ENCODE assay signal across 8 mouse cellular contexts in genomic region chr2:125247962-125248235, GRCm38 (mm10). TPM values are rescaled to one million over a fixed set of nuclear protein-coding genes. Genes with fewer than 3 reads are reported as not detected.
DNase-seq lines count a peak whose midpoint lies in the region; ATAC-seq lines count a peak whose summit lies in the region.

No protein-coding gene starts in this region.

- peak overlapping the region; percentile 83 for H3K4me3 ChIP-seq in kidney, embryonic 15.5 days (replicated peaks)
- peak overlapping the region; percentile 70 for H3K4me3 ChIP-seq in hindbrain, embryonic 12.5 days
- H3K4me3 ChIP-seq in midbrain, embryonic 14.5 days (replicated peaks; ENCODE audit: low read depth, low read length), result peak overlapping the region; percentile 70

- ATAC-seq in kidney, embryonic 15.5 days (replicated peaks; ENCODE audit: low FRiP score), result peak; percentile 7; the same call in 1 of the 2 replicates
- ATAC-seq in hindbrain, embryonic 12.5 days (ENCODE audit: low FRiP score), result no peak
- ATAC-seq in midbrain, embryonic 14.5 days (ENCODE audit: low FRiP score, low TSS enrichment), result no peak; the same call in 1 of the 2 replicates

- DNase-seq in kidney, adult 8-10 months, result no peak
- DNase-seq in adipocyte (ENCODE audit: low spot score), result peak; percentile 43
- no peak for DNase-seq in midbrain, embryonic 14.5 days
- no peak for DNase-seq in left cerebral cortex, postnatal 10 days (ENCODE audit: extremely low spot score in 1 of 2, low spot score in 2 of 2)
- no peak for DNase-seq in embryo, embryonic 10 days (ENCODE audit: low spot score)
- no peak for DNase-seq in kidney, postnatal 36 days

- H3K27ac ChIP-seq in kidney, embryonic 15.5 days, result peak overlapping the region; percentile 96
- peak overlapping the region; percentile 89 for H3K27ac ChIP-seq in hindbrain, embryonic 12.5 days
- H3K27ac ChIP-seq in midbrain, embryonic 14.5 days (replicated peaks; ENCODE audit: low read depth, low read length), result peak overlapping the region; percentile 89

- H3K27me3 ChIP-seq in kidney, embryonic 15.5 days, result no peaks in the 10 kb centered on the region
- H3K27me3 ChIP-seq in hindbrain, embryonic 12.5 days, result no peaks in the 10 kb centered on the region
- H3K27me3 ChIP-seq in midbrain, embryonic 14.5 days (ENCODE audit: control insufficient read depth, insufficient read depth, low read length), result no peaks in the 10 kb centered on the region

- intact Hi-C loops in left cerebral cortex, postnatal 10 days (cut with DNase I), result no loop called here

- peak overlapping the region; percentile 85 for H3K9ac ChIP-seq in kidney, embryonic 15.5 days
- peak overlapping the region; percentile 84 for H3K9ac ChIP-seq in hindbrain, embryonic 12.5 days
- H3K9ac ChIP-seq in midbrain, embryonic 14.5 days (replicated peaks; ENCODE audit: low read length), result peak overlapping the region; percentile 71

- WGBS in kidney, embryonic 15.5 days, result 0% methylated on average over 9 of the region's 9 CpGs
- under 1% methylated on average over 9 of the region's 9 CpGs for whole genome bisulfite sequencing in hindbrain, embryonic 12.5 days
- 1% methylated on average over 9 of the region's 9 CpGs for WGBS in midbrain, embryonic 14.5 days

- H3K4me2 ChIP-seq in kidney, embryonic 15.5 days, result peak overlapping the region; percentile 75
- peak overlapping the region; percentile 69 for H3K4me2 ChIP-seq in hindbrain, embryonic 12.5 days (replicated peaks)
- H3K4me2 ChIP-seq in midbrain, embryonic 14.5 days (ENCODE audit: low read length), result peak overlapping the region; percentile 71

- peaks cover 35% of the 10 kb centered on the region for H3K36me3 ChIP-seq in kidney, embryonic 15.5 days
- 0 out of 2 replicates have a peak, but pooled peaks cover 3% of the 10 kb centered on the region for H3K36me3 ChIP-seq in hindbrain, embryonic 12.5 days
- H3K36me3 ChIP-seq in midbrain, embryonic 14.5 days (ENCODE audit: control insufficient read depth, insufficient read depth, low read length), result 0 out of 2 replicates have a peak, but pooled peaks cover 7% of the 10 kb centered on the region

- H3K4me1 ChIP-seq in kidney, embryonic 15.5 days, result peaks cover 46% of the 10 kb centered on the region
- peaks cover 14% of the 10 kb centered on the region for H3K4me1 ChIP-seq in hindbrain, embryonic 12.5 days
- peaks cover 10% of the 10 kb centered on the region for H3K4me1 ChIP-seq in midbrain, embryonic 14.5 days (ENCODE audit: control insufficient read depth, insufficient read depth, low read length)

- H3K9me3 ChIP-seq in kidney, embryonic 15.5 days (replicated peaks), result no peaks in the 10 kb centered on the region
- H3K9me3 ChIP-seq in hindbrain, embryonic 12.5 days (replicated peaks), result no peaks in the 10 kb centered on the region
- no peaks in the 10 kb centered on the region for H3K9me3 ChIP-seq in midbrain, embryonic 14.5 days (ENCODE audit: control insufficient read depth, low read length)

RNA-seq across cellular contexts. Expression of gene Dut, which starts 0.9 kb away (rescaled TPM):
- polyA plus RNA-seq in kidney, embryonic 15.5 days (2015; fragmentation: Nextera tagmentation; extraction: Ambion mirVana), result 176 and 183 TPM in 2 replicates
- polyA plus RNA-seq in hindbrain, embryonic 12.5 days (2016; fragmentation: Nextera tagmentation; extraction: Ambion mirVana), result 107 and 109 TPM in 2 replicates
- 90.4 and 92.4 TPM in 2 replicates for polyA plus RNA-seq in midbrain, embryonic 14.5 days (2014; fragmentation: Nextera tagmentation; extraction: Ambion mirVana)
- 10 to 100 TPM; 37.8 to 39.3 TPM for total RNA-seq in left cerebral cortex, postnatal 10 days (2021)
